Mouse (Mus musculus): ENCODE measurements at regions not wholly inside any gene's neighbourhood (a gene's known extent, or its start where the extent isn't known, plus 50 kb on each side); places are given as distances from the start of the nearest gene placed in this dataset.

DNA sequence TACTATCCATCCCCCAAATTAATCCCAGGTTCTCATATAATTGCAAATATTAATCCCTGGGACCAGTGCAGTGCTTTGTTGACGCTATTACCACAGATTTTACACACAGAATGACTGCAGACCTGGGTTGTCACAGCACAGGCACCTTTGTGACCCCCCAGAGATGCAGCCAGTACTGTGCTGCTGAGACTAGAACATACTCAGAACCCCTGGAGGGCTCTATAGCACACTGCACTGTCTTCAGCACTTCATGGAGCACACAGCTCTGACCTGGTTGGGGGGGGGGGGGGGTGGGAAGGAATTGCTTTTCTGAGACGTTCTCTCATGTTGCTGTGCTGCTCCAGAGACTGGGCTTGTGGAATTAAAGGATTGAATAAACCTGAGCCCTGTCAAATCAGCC is 154.9 kb upstream of the Gm34302 start:
- no peak for DNase-seq

- DNase-seq: peak; percentile 4 to 19
These were observed 154.2 kb upstream of the Gm34302 start for GRCm38 (mm10) chr3:63637913-63638312.

DNA sequence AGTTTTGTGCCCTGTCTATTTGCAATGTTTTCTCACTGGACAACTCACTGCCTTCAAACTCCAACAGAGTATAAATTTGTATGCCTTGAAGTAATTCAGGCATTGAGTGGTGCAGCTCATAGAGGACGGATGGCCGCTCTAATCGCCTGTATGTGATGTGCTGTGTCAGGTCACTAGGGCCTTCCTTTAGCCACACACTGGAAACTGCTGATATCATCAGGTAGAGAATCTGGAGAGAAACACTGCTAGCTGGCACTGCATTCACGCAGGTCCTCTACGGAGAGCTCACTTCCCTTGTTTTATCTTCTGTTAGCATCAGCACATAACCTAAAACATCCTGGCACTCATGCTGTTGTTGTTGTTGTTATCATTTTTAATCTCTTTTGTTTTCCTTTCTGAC is 144.0 kb upstream of the Gm34302 start:
- no peak for DNase-seq

- peak in 1 of 2 experiments; percentile 5 for DNase-seq
These were observed 132.4 kb upstream of the Gm34302 start for GRCm38 (mm10) chr3:63616127-63616526.

GRCm38 (mm10) chr3:63613652-63614051 is 130.0 kb upstream of the Gm34302 start:
- no peak for DNase-seq

GRCm38 (mm10) chr3:63612767-63613363 is 129.2 kb upstream of the Gm34302 start:
- no peak for DNase-seq

DNA sequence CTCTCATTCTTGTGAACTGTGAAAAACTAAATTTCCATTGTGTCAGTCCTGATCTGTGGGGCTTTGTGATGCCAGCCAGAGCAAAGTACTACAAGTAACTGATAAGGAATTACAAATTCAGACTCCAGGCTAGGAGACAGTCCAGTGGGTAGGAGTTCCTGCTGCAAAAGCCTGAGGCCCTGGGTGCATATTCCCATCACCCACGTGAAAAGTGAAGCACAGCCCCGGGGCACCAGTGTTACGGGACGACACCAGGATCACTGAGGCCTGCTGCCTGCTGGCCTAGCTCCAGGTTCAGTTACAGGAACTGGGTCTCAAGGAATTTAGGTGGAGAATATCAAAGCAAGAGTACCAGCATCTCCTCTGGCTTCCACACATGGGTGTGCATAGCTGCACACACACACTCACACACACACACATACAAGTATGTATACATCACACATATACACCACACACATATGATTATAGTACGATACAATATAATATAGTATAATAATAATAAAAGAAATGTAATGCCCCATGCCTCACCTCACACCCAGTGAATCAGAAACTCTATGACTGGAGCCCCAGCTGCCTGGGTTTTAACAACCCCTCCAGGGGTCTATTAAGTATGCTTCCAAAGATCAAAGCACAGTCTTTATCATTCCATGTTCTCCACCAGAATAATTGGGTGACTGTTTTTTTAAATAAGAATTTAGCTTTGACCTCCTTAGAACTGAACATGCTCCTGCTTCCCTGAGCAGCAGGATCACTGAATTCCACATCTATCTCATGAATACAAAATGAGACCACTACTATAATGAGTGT is 126.6 kb upstream of the Gm34302 start:
- DNase-seq: no peak

- DNase-seq: no peak
These were observed 125.9 kb upstream of the Gm34302 start for GRCm38 (mm10) chr3:63609454-63610112.

- no peak for DNase-seq
These were observed 99.3 kb upstream of the Gm34302 start for GRCm38 (mm10) chr3:63582717-63583696.

DNA sequence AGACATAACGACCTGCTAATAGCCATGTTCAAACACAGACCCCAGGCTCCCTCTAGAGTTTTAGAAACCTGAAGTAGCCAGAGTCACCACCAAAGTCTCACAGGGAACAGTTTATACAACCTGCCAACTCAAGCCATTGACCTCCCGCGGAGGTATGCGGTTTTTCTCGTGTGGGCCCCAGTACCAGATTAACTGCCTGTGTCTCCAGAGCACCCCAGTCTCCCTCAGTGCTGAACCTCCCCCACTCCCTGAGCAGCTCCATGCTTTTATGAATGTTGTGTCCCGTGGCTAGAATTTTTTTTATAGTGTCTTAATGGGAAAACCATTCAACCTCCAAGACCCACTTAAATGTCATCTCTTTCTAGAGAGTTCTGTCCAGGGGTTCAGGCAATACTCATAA is 98.5 kb upstream of the Gm34302 start:
- no peak for DNase-seq

GRCm38 (mm10) chr3:63570607-63571353 is 87.1 kb upstream of the Gm34302 start:
- DNase-seq: peak; percentile 48 to 70

GRCm38 (mm10) chr3:63570082-63570481 is 86.4 kb upstream of the Gm34302 start:
- DNase-seq: no peak

- no peak for DNase-seq
These were observed 85.4 kb upstream of the Gm34302 start for GRCm38 (mm10) chr3:63569004-63569596.

GRCm38 (mm10) chr3:63567726-63568125 is 84.0 kb upstream of the Gm34302 start:
- no peak for DNase-seq

DNA sequence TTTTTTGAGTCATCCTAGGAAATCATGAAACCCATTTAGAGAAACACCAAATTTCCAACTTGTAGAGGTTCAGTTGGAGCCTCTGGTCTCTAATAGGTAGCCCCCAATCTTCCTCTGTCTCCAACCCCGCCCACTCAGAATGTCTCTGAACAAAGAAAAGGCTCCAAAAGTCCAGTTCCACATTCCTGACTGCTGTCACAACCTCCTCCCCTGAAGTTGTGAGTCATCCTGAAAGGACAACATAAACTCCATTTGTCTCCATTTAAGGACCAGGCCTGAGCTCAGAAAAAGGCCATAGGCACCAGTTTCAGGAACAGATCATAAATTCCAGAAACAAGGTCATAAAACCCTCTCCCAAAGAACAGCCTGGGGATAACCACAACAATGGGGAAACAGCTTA is 79.4 kb upstream of the Gm34302 start:
- DNase-seq: no peak

GRCm38 (mm10) chr3:63562532-63562931 is 78.9 kb upstream of the Gm34302 start:
- DNase-seq: no peak

GRCm38 (mm10) chr3:63560745-63561151 is 77.1 kb upstream of the Gm34302 start:
- no peak for DNase-seq

DNA sequence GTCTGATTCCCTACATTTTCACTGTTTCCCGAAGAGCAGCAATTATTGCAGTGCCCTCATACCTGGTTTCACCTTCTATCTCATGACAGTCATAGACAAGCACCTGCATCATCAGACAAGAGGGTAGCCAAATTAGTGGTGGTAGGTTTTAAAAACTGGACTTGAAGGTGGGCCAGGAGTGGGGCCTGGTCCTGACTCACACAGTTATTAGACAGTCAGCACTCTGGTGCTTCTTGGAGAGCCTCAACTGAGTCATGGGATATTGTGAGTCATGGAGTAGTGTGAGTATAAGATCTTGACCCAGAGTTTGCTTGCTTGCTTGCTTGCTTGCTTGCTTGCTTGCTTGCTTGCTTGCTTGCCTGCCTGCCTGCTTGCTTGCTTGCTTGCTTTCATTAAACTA is 73.1 kb upstream of the Gm34302 start:
- DNase-seq: no peak

- DNase-seq: peak in 1 of 2 experiments; percentile 4
These were observed 71.2 kb upstream of the Gm34302 start for GRCm38 (mm10) chr3:63554872-63555271.

DNA sequence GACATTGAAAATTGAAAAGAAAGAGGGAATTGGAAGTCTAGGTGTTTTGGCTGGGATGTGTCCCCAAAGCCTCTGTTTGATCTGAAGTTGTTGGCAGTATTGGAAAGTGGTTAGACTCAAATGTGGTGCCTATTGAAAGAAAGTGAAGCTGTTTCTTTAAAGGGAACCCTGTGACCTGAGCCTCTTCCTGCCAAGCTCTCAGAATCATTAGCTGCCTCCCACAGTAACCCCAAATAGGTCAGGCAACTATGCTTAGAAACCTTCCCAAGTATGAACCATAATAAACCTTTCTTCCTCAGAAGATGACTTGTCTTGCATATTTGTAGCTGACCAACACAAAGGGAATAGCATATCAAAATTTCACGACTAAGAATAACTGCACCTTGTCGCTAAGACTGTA is 69.7 kb upstream of the Gm34302 start:
- DNase-seq: no peak

- no peak for DNase-seq
These were observed 68.0 kb upstream of the Gm34302 start for GRCm38 (mm10) chr3:63551661-63552060.

All from layer of hippocampus, postnatal 36 days (tissue).